Mouse (Mus musculus) small intestine, adult 2 months (tissue): ENCODE data around the gene Slc22a5. TPM values are rescaled to one million over a fixed set of nuclear protein-coding genes. Genes with fewer than 3 reads are reported as not detected.
"Not testable (repeated sequence)": the region's sequence is repeated elsewhere in the genome, so short reads cannot be mapped to it uniquely, and the experiment has no call there.

Experiments used
- H3K27ac ChIP-seq: fragments of 200-500 bp; 2 replicates; pipeline ENCODE4 v1.5.1; 2012; ENCODE audit warnings: low read depth, low read length, control low read depth, inconsistent platforms; ENCODE audit not compliant: insufficient read depth
- H3K27me3 ChIP-seq: fragments of 200-500 bp; 2 replicates; pipeline ENCODE4 v1.6.1; 2012; ENCODE audit warnings: mild to moderate bottlenecking, moderate library complexity, low read length, inconsistent platforms; ENCODE audit not compliant: control insufficient read depth, insufficient read depth
- H3K36me3 ChIP-seq: fragments of 200-500 bp; 2 replicates; pipeline ENCODE4 v1.6.1; 2012; ENCODE audit warnings: mild to moderate bottlenecking, low read length, control low read depth, inconsistent platforms; ENCODE audit not compliant: control insufficient read depth, insufficient read depth
- H3K4me1 ChIP-seq: fragments of 200-500 bp; 2 replicates; pipeline ENCODE4 v1.6.1; 2012; ENCODE audit warnings: low read length, inconsistent platforms, mixed read lengths; ENCODE audit not compliant: control insufficient read depth, insufficient read depth, insufficient read length
- H3K4me3 ChIP-seq: fragments of 200-500 bp; 2 replicates; pipeline ENCODE4 v1.5.1; 2012; ENCODE audit warnings: low read depth, mild to moderate bottlenecking, control low read depth, inconsistent platforms, low read length, moderate library complexity
- CTCF ChIP-seq: fragments of 200-500 bp; IDR thresholded peaks from 2 replicates; pipeline ENCODE4 v1.5.1; 2012; ENCODE audit warnings: low read depth, mild to moderate bottlenecking, control low read depth, inconsistent platforms, low read length, moderate library complexity, mixed read lengths; ENCODE audit not compliant: insufficient replicate concordance, insufficient read length; ENCODE audit errors: extremely low read depth
- POLR2A ChIP-seq: fragments of 200-500 bp; IDR thresholded peaks from 2 replicates; pipeline ENCODE4 v1.6.1; 2012; ENCODE audit warnings: low read depth, mild to moderate bottlenecking, control low read depth, inconsistent platforms, low read length, moderate library complexity
- WGBS: fragments of 180-500 bp; shearing (Covaris S2); methylation state at CpG from one replicate; pipeline ENCODE4 v1.1.7; 2018; 5-methylcytosine and 5-hydroxymethylcytosine counted together
- polyA plus RNA-seq: library from polyadenylated mRNA; depleted of rRNA; stranded (reverse); fragments of >200 nt; gene quantifications from 2 replicates; pipeline ENCODE4 v1.2.3, GENCODE M21; 2012

Slc22a5 gene
- polyA plus RNA-seq, 1 experiment: 44.2 TPM

- H3K4me1 ChIP-seq: peaks cover 2% of the 10 kb centered on the region; the same call in 1 of the 2 replicates
- no peak overlapping the region for H3K4me3 ChIP-seq
- no peaks in the 10 kb centered on the region for H3K27me3 ChIP-seq
- 86% methylated on average over 5 of the region's 5 CpGs for WGBS
- no peak overlapping the region for H3K27ac ChIP-seq
- no peak for TF ChIP-seq POLR2A
- TF ChIP-seq CTCF: no peak
- H3K36me3 ChIP-seq: peaks cover 35% of the 10 kb centered on the region
These were observed 22.3 kb downstream of the Slc22a5 start for GRCm38 (mm10) chr11:53869172-53869571.

DNA sequence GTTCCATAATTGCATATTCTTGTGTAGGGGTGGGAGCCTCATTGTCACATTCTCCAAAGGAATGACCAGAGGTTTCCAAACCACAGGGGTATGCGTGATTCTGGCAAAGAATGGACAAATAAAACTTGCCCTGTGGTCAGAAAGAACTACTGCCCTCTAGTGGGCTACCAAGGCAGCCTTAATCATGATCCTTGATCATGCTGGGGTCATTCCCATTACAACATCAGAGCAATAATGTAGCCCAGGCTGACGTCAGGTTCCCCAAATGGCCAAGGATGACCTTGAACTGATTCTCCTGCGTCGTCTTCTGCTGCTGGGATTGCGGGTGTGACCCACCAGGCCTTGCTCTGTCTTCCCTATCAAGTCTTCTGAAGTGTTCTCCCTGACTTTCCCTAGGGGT is 23.1 kb downstream of the Slc22a5 start:
- not testable (repeated sequence) for H3K27me3 ChIP-seq, H3K4me3 ChIP-seq, H3K4me1 ChIP-seq, H3K27ac ChIP-seq
- WGBS: 17% methylated on average over 5 of the region's 5 CpGs
- peaks cover 35% of the 10 kb centered on the region for H3K36me3 ChIP-seq

GRCm38 (mm10) chr11:53864724-53865310 is 26.6 kb downstream of the Slc22a5 start:
- not testable (repeated sequence) for H3K4me3 ChIP-seq, H3K4me1 ChIP-seq, H3K27ac ChIP-seq, H3K27me3 ChIP-seq
- 77% methylated on average over 3 of the region's 4 CpGs for WGBS
- peaks cover 16% of the 10 kb centered on the region for H3K36me3 ChIP-seq

DNA sequence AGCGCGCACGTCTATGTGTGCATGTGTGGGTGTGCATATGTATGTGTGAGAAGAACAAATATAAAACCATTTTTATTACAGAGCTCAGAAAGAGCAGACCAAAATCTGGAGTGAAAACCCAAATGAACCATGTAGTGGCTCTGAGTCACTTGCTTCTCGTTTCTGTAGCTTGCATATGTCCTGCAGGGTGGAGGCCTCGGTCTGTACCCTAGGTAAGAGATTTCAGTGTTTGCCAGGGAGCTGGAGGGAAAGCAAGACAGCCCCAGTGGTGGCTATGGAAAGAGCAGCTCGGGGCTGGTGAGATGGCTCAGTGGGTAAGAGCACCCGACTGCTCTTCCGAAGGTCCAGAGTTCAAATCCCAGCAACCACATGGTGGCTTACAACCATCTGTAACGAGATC is 30.5 kb downstream of the Slc22a5 start:
- H3K4me1 ChIP-seq, H3K4me3 ChIP-seq, H3K36me3 ChIP-seq, H3K27me3 ChIP-seq, H3K27ac ChIP-seq: not testable (repeated sequence)
- WGBS: 85% methylated on average over 8 of the region's 9 CpGs

GRCm38 (mm10) chr11:53858761-53859580 is 32.5 kb downstream of the Slc22a5 start, which contains the start of gene Gm12216:
Gm12216 (minus strand) TSS chr11:53859256.
- not testable (repeated sequence) for H3K36me3 ChIP-seq, H3K4me1 ChIP-seq, H3K27me3 ChIP-seq
- H3K4me3 ChIP-seq: peak within 1 kb of the TSS; percentile 97
- peak; percentile 57 for TF ChIP-seq POLR2A
- peak within 1 kb of the TSS; percentile 83 for H3K27ac ChIP-seq
- 3% methylated on average over 44 of the region's 50 CpGs for WGBS

GRCm38 (mm10) chr11:53858058-53858760 is 33.3 kb downstream of the Slc22a5 start:
- H3K27me3 ChIP-seq: no peaks in the 10 kb centered on the region
- peak overlapping the region; percentile 83 for H3K27ac ChIP-seq
- H3K36me3 ChIP-seq: no peaks in the 10 kb centered on the region
- H3K4me3 ChIP-seq: peak overlapping the region; percentile 97
- WGBS: 13% methylated on average over 6 of the region's 6 CpGs
- peaks cover 7% of the 10 kb centered on the region for H3K4me1 ChIP-seq
- TF ChIP-seq POLR2A (no peak), CTCF (no peak)

DNA sequence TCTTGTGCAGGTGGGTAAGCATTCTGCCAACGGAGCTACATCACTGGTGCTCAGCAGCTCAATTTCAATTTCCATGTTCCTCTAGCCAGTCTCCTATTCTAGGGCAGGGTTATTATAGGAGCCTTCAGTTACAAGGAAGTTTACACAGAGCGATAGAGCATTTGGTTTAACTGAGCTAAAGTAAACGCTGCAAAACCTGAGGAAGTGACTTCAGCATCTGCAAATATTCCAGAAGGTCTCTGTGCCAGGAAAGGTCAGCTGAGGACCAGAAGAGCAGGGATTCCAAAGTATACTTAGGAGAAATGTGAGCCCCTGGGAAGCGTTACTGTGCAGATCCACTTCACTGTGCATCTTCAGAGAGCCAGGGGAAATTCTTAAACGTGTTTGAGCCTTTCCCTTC is 37.8 kb downstream of the Slc22a5 start:
- peaks cover 2% of the 10 kb centered on the region for H3K36me3 ChIP-seq
- H3K27me3 ChIP-seq: no peaks in the 10 kb centered on the region
- peaks cover 28% of the 10 kb centered on the region for H3K4me1 ChIP-seq
- WGBS: 5% methylated on average over 5 of the region's 5 CpGs
- H3K4me3 ChIP-seq: no peak overlapping the region
- TF ChIP-seq CTCF: no peak
- no peak for TF ChIP-seq POLR2A
- H3K27ac ChIP-seq: peak overlapping the region; percentile 50
